Mouse (Mus musculus) Muller cell, postnatal 12 days (primary cell): ENCODE data around the gene Ice1.
A peak's percentile ranks its signal among the peaks of the same experiment; 100 is the strongest.

ENCODE experiments used
- DNase-seq: peaks from one replicate; pipeline ENCODE4 v3.0.0-alpha.2; 2015; ENCODE audit errors: inconsistent ontology term

The Ice1 gene

DNA sequence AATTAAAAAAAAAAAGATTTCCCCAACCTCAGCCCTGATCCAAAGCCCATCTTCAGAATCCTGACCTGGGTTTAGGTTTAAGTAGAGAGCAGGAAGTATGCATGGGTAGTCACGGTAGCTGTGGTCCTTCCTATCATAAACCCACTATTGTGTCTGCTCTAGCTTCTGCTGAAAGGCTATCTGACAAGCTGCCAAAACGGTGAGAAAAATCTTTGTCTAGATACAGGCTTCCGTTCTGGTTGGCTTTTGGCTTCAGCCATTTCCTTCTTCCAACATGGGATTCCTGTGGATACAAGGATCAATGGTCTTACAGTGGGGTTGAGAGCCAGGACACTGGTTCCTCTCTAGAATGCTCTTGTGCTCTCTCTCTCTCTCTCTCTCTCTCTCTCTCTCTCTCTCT, 2.2 kb upstream of the Ice1 start:
- DNase-seq: no peak

DNA sequence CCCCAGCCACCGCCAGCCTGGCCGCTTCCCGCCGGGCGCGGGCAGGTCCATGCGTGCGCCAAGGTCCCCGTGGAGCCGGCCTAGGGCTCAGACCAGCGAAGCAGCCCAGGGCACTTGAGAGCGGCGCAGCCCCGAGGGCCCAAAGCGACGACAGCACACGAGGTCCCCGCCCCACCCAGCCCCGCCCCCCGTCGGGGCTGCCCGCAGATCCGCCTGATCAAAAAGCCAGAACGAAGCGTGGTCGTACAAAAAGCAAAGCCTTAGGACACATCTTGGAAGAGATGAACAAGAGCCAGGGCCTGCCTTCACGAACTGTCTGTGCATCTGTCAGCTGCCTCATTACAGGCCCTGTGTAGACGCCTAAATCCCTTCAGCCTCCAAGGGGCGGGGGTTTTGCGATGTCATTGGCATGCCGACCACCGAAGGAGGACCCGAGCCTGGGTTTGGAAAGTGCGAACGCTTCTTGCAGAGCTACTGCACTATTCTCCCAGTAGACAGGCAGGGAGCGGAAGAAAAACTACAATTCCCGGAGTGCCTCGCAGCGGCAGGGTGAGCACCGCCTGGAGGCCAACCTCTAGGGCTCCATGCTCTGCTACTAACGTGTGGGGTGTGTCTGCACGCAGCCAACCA, 343 bp upstream of the Ice1 start:
- peak; percentile 97 for DNase-seq

DNA sequence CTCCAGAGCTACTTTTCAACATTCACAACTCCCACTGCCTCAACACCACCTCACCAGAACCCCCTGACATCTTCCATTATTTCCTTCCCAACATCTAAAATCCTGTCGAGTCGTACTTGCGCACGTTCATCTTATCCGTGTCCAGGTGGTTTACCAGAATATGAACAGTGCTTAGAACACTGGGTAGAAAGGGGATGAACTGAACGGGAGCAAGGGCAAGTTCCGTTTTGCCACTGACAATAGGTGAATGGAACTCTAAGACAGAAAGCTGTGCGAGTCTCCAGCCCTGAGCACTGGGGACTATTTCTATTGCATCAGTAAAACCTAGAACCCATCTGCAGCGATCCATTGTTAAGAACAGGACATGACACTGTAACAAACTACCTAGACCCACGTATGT, 728 bp downstream of the Ice1 start:
- no peak for DNase-seq

DNA sequence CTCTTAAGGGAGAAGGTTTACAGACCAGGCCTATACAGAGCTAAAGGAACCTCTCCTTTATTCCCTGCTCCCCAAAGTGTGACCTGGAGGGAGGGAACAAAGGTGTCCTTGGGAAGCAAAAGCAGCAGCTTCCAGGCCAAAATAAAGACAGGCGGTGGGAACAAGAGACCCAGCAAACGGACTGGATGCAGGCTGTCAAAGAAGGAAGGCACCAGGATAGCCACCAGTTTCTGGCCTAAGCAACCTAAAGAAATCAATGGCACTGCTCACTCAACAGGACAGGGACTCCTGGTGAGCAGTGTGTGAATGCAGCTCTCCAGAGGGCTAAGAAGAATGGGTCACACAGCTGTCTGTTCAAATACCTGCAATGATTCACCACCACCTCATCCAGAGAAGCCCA, 1.8 kb downstream of the Ice1 start:
- no peak for DNase-seq

DNA sequence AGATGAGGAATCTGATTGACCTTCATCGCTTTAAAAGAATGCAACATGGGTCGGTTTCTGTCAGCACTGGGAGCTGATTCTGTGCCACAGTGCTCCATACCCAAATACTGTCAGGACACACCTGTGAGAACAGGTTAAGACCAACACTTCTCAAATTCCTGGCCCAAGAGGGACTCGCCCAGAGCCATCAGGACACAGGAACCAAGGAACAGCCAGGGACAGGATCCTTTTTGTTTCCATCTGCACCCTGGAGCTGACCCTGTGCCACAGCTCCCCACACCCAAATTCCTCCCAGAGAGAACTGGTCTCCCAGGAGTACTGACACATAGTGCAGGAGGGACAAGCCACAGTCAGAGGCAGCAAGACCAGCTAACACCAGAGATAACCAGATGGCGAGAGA, 11.0 kb downstream of the Ice1 start:
- DNase-seq: no peak

DNA sequence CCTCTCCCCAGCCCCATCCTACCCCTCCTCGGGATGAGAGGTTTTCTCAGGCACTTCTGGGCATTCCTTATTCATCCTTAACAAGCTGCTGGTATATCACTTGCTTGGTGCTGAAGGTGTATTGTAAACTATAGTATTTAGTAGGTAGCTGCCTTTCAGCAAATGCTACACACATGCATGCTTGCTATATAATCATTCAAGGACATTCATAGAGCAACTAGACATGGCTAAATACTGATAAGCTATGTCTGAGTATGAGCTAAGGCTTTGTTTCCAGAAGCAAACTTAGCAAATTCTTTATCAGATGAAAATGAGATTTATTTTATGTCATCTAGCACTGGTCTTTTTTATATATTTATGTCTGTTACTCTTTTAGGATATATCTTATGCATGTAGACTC, 11.8 kb downstream of the Ice1 start:
- no peak for DNase-seq

DNA sequence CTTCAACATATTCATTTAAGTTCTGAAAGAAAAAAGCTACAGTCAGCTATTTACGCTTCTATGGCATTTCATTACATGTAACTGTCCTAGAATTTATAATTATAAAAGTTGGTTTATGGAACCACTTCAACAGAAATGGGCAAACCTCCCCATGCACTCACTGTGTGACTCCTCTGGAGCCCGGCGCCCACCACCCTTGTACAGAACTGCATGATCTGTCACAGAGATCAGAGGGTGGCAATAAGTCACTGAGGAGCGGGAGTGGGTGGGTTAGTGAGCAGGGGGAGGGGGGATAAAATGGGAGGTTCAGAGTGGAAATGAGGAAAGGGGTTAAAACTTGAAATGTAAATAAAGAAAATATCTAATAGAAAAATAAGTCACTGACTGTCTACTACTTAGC, 13.0 kb downstream of the Ice1 start:
- no peak for DNase-seq

DNA sequence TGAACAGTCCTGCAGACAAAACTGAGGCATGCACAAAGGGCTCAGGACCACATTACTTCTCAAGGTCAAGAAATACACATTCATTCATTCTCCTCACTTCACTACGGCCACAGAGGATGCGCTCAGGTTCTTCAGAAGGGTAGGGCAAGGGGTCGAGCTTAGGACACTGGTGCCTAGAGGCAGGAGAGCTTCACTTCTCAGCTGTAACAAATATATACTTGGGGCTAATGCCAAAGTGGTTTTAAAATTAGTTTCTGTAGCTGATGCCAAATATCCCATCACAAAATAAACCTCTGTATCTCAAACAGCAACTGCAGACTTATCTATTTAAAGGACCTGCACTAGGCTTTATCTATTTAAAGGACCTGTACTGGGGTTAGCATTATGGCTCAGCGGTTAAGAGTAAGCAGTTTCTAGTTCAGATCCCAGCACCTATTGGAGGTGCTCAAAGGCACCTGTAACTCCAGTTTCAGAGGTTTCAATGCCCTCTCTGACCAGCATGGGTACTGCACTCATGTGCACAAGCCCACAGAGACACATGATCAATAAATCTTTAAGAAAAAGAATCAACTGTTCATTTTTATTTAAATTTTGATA, 14.9 kb downstream of the Ice1 start:
- DNase-seq: no peak

DNA sequence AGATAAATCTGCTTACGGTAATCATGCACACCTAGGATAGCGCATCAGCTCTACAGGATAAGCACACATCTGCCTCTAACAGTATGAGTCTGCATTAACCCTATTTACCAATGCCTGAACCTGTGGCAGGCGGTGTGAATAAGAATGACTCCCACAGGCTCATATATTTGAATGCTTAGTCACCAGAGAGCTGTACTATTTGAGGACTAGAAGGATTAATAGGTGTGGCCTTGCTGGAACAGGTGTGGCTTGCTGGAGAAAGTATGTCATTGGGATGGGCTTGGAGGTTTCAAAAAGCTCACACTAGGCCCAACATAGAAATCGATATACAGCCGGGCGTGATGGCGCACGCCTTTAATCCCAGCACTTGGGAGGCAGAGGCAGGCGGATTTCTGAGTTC, 15.9 kb downstream of the Ice1 start:
- no peak for DNase-seq

DNA sequence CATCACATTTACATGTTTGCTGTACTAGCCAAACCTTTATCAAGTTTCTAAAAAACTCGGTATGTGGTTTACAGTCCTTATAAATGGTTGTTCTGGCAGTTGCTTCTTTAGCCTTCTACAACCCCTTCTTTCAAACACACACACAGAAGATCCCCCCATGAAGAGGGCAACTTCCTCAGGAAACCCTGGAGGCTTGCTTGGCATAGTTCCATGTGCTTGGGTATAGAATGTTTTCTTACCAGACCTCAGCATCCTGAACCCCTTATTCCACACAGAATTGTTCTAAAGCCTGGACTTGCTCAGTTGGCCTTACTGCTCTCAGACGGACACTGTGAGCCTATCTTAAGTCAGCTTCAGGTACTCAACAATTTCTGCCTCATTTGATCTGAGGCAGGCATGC, 24.6 kb downstream of the Ice1 start:
- no peak for DNase-seq

DNA sequence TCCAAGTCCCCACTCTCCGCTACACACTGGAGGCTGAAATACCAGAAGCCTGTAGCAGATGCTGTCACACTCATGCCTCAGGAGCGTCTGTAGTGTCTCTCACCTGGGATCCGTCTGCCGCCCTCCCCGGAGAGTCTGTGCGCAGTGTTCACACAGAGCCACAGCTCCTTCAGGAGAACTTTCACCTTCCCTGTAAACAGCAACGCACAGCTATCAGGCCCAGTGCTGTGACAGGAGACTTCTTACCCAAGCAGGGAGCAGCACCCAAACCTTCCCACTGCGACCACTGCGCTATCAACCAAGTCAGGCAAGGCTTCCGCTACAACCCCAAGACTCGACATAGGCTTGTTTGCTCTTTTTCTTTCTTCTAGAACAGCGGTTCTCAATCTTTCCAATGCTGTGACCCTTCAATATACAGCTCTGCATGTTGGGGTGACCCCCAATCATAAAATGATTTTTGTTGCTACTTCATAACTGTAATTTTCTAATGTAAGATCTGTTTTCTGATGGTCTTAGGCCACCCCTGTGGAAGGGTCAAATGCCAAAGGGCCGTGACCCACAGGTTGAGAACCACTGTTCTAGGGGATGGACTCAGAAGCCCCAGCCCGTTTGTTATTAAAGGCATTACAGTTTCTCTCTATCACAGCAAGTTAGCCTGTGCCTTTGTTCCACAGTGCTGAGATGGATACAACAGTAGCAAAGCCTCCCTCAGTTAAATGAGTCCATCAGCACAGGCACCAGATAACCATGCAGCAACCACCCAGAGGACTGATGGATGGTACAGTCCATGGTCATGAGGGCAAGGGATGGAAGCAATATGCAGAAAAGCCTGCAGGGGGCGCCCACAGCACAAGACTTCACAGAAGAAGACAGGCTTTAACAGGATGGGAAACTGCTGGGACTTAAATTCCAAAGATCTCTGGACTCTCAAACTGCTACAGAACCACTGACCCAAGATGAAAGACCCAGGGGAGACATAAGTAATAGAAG, 26.7 kb downstream of the Ice1 start:
- DNase-seq: peak; percentile 52

DNA sequence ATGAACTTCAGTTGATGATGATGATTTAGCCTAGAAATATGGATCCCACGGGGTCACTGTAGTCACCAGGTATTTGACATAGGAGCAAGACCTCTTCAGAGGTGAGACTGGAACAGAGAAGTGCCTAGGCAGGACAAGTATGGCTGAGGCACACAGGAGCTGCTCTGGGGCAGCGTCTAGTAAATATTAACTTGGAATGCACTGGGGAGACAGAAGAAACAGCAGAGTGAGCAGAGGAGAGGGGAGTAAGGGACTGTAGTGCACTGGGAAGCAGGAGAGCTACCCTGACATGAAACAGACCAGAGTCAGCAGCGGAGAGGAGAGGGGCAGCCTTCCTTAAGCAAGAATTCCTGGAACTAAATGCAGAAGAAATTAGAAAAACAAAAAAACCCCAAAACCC, 27.8 kb downstream of the Ice1 start:
- no peak for DNase-seq

DNA sequence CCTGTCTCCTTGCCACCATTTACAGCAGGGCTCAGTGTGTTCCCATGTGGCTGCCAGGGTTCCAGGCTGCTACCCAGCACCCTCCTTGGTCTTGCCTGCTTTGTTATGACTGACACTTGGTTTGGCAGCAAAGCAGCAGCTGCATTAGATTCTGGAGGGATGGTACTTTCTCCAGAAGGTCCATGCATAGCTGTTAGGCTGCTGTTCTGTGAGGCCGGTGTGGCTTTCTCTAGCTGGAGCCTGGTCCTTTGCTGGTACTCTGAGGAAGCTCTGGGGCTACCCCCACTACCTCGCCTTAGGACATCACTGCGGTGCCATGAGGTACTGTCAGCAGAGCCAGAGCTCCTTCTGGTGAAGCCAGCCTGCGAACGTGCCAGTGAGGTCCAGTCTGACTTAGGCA, 32.1 kb downstream of the Ice1 start:
- DNase-seq: no peak

DNA sequence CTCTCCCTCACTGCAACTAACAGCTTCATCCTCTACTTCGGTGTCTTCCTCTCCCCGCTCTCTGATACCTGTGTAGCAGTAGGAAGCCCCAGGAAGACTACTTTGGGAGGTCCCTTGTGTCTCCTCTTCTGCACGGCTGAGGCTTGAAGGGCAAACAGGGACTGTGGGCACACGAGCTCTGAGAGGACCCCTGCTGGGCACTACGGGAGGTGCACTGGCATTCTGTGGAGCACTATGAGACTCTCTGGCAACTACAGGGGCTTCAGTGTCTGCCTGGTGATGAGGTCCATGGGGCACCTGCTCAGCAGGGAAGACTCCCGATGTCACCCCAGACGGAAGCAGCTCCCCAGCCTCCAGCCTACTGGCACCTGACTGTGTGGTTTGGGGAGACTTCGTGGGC, 32.7 kb downstream of the Ice1 start:
- no peak for DNase-seq

DNA sequence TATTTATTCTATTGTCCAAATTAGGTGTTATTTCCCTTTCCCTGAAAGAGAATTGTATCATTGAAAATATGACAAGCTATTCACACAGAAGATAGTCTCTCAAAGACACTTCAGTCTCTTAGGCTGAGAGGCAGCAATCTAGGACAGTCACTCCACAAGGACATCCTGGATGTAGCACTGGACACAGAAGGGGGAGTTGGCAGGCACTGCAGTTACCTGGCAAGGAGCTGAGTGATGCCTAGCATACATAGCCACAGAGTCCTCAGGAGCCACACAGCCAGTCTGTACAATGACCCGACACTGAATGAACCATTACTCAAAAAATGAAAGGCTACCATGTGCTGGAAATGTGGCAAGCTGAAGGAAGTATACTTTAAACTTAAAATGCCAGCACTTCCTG, 35.9 kb downstream of the Ice1 start:
- DNase-seq: no peak

DNA sequence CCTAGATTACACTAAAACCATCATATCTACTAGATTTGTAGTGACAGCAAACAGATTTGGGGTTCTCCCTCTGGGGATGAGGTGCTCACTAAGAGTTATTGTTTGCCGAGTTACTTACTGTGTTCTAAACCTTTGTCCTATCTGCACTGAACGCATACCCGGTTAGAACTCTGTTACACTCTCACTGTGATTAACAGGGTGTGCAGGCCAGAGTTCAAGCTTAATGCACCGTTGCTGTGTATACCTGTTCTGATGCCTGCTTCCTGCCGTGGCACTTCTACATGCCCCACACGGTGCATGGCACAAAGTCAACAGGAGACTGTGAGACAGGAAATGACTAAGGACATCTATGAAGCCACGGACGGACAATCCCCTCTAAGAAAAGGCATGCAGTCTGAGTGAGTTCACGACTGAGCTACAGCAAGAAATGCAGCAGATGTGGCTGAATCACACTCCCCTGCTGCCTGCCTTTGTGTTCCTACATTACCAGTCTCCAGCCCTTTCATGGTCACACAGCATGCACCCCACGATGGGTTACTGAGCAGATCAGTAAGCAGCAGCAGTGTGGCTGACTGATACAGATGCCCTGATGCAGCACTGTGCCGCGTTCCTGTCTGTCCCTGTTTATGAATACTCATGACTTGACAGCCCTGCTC, 37.3 kb downstream of the Ice1 start:
- DNase-seq: peak; percentile 61

DNA sequence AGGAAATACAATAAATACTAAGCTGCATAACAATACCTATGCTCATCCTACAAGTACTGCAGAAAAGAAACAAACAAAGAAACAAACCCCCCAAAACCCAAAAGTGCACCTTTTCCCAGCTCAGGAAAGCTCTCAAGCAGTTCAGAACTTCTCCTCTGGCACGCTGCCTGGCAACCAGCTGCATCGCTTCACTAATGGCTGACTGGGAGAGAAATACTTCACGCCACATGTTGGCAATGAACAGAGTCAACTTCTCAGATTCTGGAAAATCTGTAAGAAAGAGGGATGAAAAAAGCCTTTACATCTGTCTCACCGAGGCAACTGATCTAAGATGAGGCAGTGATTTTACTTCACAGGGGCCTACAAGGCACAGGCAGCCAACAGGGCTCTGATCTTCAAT, 38.5 kb downstream of the Ice1 start:
- DNase-seq: no peak

DNA sequence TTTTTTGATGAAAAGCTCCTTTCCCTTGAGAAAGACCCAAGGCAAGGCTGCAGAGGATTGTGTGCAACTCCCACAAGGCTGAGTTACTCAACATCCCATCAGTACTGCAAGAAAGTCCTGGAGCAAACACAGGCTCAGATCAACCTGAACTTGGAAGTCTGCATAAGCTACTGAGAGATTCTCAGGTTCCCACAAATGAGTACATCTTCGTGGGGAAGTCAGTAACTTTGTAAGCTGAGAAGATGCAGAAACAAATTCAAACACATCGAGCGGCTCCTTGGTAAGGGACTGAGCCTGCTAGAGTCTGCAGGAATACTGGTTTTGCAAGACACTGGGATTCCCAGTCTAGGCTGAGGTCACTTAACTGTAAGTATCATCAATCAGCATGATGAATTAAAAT, 40.5 kb downstream of the Ice1 start:
- no peak for DNase-seq

DNA sequence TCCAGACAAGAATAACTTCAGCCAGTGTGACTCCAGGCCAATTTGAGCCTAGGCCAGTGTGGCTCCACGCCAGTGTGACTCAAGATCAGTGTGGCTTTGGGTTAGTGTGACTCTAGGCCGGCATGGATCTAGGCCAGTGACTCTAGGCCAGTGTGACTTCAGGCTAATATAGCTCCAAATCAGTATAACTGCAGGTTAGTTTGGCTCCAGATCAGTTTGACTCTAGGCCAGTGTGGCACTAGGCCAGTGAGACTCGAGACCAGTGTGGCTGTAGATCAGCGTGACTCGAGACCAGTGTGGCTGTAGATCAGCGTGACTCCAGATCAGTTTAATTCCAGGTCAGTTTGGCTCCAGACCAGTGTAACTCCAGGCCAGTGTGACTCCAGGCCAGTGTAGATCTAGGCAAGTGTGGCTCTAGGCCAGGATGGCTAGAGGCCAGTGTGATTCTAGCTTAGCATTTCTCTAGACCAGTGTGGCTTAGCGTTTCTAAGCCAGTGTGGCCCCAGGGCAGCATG, 47.1 kb downstream of the Ice1 start:
- peak; percentile 45 for DNase-seq

DNA sequence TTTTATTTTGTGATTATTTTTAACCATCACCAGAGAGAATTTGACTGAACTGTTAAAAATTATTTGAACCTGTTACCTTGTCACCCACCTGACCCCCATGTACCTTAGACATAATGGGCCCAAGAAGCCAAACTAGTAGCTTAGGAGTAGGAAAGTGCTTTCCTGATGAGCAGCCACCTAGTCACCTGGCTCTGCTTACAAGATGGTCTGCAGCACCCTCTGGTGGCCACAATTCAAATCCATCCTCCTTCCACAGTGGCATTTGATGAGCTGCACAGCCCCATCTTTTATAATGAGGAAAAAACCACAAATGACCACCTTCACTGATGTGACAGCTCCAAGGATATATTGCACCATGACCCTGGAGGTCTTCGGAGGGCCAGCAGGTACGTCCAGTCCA, 50.5 kb downstream of the Ice1 start:
- peak; percentile 23 for DNase-seq

DNA sequence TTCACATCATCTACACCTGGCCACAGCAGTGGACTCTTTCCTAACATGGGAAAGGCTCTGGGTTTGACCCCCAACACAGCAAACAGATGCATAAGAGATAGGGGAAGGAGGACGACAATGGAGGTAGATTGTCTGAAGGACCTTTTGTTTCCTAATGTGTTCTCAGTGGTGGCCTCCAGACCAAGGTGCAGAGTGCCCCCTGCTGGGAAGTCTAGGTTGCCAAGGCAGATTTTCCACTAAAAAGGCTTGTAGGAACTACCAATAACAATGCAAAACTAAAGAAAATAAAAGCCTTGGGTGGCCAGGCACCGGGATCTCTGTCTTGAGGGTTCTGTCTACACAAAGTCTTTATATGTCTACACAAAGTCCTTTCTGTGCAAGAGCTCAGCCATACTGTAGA, 54.9 kb downstream of the Ice1 start:
- DNase-seq: peak; percentile 12

DNA sequence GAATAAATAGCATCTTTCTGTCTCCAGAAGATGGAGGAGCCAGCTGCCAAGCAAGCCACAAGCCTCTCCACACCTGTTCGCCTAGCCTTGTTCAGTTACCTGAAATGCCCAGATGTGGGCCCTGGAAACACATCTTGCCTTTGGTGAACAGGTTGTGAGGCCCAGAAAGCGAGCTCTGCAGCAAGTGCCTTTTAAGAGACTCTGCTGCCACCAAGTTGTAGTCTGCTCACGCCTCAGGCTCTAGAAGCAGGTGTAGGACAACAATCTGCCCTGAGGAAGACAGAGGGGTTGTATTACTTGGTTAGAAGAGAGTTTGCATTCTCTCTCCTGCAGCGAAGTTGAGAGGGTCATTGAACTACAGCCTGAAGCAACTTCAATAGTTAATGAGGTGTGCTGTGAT, 55.9 kb downstream of the Ice1 start:
- no peak for DNase-seq
